Mouse (Mus musculus): ENCODE measurements around the gene Fzd4.

The Fzd4 gene

DNA sequence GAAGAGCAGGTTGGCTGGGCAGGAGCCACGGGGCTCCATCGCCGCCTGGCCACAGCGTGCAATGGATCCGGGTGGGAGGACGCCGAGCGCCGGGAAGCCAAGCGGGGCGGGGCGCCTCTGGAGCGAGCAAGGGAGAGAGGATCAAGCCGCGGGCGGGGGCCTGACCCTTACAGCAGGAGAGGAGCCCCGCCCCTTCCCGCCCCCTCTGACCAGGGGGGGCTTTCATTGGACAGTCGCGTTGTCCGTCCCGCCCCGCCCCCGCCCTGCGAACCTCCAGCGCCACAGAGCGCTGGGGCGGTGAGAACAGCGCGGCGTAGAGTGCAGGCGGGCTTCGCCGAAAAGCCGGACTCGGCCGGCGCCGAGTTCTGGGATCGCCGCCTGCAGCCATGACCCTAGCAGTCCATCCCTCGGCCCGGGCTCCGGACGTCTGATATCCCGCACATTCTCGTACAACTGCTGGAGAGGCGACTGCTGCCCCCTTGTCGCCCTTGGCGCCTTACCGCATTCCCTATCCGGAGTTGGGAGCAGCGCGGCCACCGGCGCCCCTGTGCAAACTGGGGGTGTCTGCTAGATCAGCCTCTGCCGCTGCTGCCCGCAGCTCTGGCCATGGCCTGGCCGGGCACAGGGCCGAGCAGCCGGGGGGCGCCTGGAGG is at the start of gene Fzd4, which contains the start of gene Tmem135:
TSS of gene Fzd4 (plus strand) at position 275 of the 653 bp plus-strand sequence.
TSS of gene Tmem135 (minus strand) at position 142 of the 653 bp plus-strand sequence.
- no peak for DNase-seq (ENCODE audit: extremely low read depth, low read depth, low spot score)

DNA sequence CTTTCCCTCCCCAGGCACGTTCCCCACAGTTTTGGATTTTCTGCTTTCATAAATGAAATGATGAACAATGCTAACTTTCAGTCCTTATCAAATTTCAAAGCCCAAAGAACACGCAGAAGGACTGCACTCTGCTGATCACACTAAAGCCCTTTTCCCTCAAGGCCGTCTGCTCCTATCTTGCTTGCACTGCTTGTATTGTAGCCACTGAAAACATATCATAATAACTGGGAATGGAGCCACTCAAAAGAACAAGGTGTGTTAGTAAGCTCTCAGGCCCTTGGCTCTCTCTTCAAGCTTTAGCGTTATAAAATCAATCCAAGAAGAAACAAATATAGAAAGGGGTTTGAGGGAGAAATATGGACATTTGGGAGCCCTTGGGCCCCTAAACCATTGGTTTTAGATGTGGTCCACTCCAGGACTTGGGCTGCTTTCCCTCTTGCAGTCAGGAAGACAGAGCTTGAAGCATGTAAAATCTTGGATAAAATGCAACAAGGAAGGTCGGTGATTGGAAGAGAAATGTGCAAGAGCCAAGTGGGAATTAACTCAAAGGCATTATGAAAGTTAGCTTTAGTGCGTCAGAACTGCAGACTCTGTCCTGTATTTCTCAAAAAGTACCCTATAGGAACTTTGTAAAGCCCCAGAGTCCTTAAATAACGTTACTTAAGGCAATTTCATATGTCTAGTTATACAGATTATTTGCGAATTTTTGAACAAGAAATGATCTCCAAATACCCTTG is 48.5 kb upstream of the Fzd4 start:
- peak; percentile 93 for DNase-seq (ENCODE audit: extremely low read depth, low read depth, low spot score)

DNA sequence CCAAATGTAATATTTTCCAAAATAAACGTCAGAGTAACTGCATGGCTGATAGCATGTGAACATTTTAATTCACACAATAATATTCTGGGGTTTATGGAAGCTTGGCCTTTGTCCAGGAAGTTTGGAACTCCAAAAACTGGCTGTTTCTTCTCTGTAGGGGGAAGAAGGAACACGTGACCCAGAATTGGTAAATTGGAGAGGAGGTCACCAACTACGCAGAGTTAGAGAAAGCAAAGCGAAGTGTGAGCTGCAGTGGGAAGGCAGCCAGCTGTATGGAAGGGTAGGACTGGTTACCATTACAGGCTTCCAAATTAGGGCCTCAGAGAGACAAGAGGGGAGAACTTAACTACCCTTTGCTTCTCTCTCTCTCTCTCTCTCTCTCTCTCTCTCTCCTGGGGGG is 47.8 kb upstream of the Fzd4 start:
- peak; percentile 49 for DNase-seq (ENCODE audit: extremely low read depth, low read depth, low spot score)

DNA sequence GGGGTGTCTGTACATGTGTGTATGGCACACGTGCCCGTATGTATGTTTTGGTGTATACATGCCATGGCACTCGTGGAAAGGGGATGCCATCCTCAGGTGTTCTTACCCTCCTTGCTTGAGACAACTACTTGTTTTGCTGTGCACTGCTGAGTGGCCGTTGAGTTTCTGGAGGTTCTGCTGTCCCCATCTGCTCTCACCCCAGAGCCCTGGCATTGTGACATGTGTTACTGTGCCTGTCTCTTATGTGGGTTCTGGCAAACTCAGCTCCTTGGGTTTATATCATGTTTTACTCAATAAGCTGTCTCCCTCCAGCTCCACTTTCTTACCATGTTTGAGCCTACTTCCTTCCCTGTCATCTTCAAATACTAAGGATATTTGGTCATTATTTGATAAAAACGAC is 40.2 kb upstream of the Fzd4 start:
- no peak for DNase-seq (ENCODE audit: extremely low read depth, low read depth, low spot score)

DNA sequence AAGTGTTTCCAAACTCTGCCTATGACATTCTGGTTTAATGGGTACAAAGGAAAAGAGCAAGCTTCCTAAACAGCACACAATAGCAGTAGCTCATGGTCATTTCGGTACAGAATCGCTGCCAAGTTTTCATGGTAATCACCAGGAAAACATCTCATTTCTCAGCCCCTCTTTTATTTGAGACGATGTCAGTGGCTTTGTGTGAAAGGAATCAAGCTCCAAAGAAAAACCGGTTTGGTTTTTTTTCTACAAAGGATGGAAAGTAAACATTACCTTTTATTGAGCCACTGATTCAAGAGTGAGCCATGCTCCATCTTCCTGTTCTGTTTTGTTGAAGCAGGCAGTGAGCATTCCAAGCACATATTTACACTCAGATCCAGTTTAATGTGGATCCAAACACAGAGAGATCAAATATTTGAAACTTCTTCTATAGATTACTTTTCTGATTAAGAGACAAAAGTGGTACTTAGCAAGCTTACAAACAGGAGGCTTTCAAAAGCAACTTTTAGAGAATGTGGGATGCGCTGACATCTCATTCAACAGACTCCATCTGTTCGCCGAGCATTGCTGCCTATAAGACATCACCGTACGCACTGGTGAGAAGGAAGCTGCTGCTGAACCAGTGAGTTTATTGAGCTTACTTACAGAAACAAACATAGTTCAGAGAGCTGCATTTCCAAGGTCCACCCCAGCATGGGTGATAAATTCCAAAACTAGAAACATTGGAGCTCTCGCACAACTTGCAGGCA is 38.8 kb upstream of the Fzd4 start:
- no peak for DNase-seq (ENCODE audit: extremely low read depth, low read depth, low spot score)

DNA sequence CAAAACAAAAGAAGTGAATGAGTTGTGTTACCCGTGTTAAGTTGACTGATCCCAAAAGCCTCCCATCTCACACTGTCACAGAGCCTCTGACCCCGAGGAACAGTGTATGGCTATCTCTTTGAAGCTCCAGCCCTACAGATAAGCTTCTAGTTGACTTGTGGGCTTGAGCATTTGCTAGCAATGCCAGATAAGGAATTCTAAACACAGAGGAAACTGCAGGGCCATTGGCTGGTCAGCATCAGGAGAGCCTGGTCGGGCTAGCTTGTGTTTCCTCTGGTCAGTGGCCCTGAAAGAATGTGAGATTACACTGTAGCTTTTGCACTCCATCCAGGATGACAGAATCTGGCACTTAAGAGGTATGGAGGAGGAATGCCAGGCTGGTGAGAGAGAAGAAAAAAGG is 36.5 kb upstream of the Fzd4 start:
- no peak for DNase-seq (ENCODE audit: extremely low read depth, low read depth, low spot score)

DNA sequence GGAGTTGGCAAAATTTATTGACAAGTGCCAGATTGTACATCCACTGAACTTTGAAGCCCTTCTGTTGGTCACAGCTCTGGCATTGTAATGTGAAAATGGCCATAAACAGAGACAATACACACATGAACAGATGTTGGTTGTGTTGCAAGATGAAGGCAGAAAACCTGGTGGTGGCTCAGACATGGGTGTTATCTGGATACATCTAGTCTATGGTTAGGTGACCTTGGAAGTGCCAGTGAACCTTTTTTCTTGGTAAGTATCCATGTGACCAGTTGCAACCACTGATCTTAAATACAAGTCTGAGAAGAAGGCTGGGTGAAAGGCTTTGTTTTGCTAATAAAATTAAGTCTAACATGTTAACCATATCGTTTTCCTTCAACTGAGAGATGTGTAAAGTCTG is 34.1 kb upstream of the Fzd4 start:
- DNase-seq (ENCODE audit: extremely low read depth, low read depth, low spot score) = no peak

DNA sequence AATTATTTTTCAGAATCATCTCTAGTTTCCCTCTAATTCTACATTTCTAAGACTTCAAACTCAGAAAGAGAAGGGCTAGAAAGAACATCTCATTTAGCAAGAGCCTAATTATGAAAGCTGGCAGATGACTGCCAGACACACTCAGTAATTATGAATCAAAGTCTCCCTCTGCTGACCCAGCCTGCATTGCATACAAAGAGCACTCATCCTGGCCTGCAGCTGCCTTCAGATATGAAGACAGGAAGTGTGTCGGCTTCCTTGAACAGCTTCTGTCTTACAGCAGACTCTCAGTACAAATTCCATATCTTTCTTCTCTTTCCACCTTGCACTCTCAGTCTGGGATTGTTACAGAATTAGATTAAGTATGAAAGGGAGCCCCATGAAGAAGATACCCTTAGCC is 33.2 kb upstream of the Fzd4 start:
- no peak for DNase-seq (ENCODE audit: extremely low read depth, low read depth, low spot score)

DNA sequence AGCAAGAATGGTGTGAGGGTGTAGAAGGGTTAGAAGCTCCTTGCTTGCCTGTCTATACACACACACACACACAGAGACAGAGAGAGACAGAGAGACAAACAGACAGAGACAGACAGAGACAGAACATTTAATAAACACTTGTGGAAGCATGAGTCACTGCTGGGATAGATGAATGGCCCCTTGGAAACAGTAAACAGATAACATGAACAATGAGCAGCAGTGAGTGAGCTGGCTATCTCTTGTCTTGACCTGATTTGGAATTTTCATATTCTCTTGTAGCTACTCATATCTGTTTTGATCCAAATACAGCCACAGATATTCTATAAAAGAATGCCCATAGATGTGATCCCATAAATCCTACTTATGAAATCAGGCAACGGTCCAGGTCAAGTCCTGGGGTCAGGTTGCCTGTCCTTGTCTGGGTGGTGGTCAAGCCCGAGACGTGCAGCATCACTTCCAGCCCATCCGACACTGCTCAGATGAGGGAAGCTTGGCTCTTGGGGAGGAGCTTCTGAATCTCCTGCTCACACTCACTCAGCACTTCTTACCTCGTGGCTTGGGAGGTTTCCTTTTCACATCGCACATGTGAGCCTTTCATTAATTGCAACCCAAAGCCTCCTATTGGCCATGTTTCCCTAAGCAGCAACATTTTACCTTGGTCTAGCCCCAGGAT is 32.4 kb upstream of the Fzd4 start:
- DNase-seq (ENCODE audit: extremely low read depth, low read depth, low spot score) = no peak

DNA sequence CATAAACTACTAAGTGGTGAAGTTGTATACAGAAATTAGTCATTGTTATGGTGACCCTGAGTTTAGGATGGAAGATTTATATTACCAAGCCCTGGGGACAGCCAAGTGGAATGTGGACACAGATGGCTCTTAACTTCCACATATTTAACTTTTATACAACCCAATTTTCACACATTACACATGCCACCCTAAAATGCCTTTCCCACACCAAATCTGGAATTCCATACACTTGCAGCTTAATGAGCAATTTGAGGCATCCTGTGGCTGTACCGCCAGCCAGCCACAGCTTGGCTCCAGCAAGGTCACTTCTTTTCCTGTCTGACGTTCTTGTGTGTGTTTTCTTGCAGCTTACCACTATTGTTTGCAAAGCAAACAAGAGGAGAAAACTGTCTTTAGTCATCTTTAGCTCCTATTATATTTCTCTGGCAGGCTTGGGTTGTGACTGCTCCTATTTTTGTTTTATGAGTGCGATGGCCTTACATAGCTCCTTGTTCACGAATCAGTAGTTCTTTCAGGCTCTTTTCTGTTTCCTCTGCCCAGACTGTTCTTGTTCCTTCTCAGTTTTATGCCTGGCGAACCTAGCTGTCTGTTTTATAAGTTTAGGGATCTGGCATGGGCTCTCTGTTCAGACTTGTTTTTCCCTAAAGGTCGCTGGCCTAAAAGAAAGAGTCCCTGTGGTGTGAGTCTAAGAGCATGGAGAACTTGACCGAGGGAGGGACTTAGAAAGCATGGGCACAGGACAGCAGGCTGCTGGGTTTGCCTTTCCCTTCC is 23.0 kb upstream of the Fzd4 start:
- no peak for DNase-seq (ENCODE audit: extremely low read depth, low read depth, low spot score)

DNA sequence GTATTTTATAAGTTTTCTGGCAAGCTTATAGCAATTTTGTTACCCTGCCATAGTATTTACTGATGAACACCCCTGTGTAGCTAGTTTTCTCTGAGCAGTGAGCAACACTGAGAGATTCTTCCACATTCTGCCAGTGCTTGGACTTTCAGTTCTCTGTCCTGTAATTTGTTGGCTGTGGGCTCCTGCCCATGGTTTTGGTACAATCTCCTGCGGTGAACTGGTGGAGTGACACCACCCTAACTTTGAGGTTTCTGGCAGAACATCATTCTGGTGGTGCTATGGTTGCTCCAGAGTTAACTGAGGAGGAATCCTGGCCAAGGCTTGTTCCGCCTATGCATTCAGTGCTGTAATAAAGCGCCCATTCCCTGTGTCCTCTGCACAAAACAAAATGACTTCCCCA is 21.3 kb upstream of the Fzd4 start:
- no peak for DNase-seq (ENCODE audit: extremely low read depth, low read depth, low spot score)

DNA sequence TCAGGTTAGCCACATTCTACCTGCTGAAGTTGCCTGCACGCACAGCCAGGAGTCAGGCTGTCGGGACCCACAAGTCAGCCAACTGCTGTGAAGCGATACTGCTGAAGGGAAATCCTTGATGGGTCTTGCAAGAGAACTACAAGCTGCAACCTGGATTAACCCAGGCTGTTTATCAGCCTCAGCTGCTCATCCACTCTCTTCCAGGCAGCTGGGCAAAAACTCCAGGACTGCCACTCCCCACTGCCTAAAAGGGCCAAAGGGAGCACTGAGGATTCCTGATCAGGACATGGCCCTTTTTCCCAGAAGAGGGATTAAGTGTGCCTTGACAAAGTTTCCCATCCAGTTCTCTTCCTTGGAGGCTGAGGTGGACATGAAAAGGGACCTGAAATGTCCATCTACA is 15.2 kb upstream of the Fzd4 start:
- DNase-seq (ENCODE audit: extremely low read depth, low read depth, low spot score) = no peak

DNA sequence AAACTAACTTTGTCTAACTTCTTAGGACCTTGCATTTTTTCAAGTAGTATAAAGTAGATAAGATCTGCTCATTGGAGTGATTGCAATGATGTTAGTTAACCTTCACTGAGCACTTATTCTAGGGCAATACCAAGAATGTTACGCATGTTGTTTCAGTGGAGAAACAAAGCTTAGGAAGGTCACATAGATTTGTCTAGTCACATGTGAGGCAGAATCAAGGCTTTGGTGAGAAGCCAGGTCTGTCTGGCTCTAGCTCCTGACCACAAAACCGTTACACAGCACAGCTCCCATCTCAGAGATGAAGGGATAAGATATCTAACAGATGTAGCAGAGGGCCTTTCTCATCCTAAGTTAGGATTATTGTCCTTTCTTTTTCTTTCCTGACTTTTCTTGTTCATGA is 13.5 kb upstream of the Fzd4 start:
- DNase-seq (ENCODE audit: extremely low read depth, low read depth, low spot score) = no peak

DNA sequence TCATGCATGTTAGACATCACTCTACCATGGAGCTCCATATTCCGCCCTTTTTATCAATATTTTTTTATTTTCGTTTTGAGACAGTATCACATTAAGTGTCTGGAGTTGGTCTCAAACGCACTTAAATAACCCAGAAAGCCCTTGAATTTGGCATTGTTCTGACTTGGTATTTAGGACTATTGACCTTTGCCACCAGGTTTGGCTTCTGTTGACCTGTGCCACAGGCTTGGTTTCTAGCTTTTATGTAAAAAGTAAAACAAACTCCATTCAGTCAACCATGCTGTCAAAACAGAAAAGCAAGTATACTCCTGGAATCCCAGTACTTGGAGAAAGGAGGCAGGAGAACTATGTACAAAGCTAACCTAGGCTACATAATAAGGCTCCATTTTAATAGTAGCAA is 12.9 kb upstream of the Fzd4 start:
- DNase-seq (ENCODE audit: extremely low read depth, low read depth, low spot score) = no peak

DNA sequence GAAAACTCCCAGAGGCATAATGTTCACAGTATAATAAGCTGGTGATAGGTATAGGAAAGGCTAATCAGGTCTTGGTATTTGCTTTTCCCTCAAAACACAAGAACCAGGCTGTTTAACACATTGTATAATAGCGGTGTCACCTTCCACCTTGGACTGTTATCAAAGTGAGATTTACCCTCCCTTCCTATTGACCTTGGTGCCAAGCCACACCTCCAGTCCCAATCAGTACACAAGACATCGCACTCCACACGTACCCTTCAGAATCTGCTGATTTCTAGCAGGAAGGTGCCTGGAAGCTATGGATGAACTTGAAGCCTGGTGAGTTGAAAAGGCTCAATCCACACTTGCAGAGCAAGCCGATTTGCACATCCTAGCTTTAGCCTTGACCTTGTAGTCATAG is 12.3 kb upstream of the Fzd4 start:
- no peak for DNase-seq (ENCODE audit: extremely low read depth, low read depth, low spot score)

DNA sequence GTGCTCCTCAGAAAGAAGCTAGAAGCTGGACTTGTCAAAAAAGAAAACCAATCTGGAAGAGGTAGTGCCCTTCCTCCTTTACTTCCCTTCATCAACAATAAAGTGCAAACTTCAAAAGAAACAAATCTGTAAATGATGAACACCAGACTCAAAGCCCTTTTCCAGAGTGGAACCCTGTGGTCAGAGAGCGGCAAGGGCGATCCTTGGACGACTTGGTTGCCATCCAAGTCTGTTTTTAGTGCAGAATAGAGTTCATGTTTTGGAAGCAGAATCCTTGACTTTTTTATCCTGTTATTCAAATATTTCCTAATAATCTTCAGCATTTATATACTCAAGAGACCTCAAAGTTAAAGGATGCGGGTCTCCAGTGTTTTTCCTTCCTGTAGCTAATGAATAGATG is 11.8 kb upstream of the Fzd4 start:
- DNase-seq (ENCODE audit: extremely low read depth, low read depth, low spot score) = no peak

DNA sequence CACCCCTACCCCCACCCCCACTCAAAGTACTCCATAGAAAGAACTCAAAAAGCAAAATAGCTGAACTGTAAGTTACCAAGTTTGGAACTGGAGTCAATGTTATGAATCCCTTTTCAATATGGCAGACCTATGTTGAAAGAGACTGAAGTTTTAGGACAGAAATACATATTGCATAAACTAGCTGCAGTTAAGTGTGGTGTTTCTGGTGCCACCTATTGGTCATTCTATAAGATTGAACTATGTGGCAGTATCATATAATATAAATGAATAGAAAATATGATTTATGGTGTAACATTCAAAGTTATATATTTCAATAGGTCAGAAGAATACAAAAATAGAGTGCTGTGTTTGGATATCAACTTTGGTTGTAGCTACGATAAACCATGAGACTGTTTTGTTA is 11.3 kb upstream of the Fzd4 start:
- no peak for DNase-seq (ENCODE audit: extremely low read depth, low read depth, low spot score)

DNA sequence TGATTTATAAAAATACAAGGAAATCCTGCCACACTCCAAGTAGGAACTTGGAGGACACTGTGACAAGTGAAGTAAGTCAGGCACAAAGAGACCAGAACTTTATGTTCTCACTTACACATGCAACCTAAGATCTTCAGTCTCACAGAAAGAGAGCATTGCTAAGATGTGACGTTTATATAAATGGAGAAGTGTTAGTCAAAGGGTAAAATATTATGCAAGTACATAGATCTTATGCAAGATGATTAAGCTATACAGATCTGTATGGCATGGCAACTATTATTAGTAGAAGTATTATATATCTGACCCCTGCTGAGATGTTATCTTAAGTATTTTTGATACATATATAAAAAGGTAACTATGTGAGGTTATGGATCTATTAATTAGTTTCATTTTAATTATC is 8.8 kb upstream of the Fzd4 start:
- no peak for DNase-seq (ENCODE audit: extremely low read depth, low read depth, low spot score)

DNA sequence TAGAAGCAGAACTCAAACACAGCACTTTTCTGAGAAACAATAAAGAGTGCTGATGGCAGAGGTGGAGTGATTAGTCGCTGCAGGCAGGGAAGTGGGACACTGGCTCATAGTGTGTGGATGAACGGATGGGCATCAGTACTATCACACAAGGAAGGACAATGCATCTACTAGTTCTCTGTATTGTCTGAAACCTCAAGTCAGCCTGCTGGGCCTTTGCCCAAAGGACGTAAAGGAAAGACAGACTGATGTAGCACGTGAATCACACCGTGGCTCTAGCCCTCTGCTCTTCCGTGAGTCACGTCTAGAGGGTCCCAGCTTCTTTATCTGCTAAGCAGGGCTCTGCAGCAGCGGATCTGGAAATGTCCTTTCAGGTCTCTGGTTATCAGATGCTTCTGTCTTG is 7.8 kb upstream of the Fzd4 start:
- no peak for DNase-seq (ENCODE audit: extremely low read depth, low read depth, low spot score)

DNA sequence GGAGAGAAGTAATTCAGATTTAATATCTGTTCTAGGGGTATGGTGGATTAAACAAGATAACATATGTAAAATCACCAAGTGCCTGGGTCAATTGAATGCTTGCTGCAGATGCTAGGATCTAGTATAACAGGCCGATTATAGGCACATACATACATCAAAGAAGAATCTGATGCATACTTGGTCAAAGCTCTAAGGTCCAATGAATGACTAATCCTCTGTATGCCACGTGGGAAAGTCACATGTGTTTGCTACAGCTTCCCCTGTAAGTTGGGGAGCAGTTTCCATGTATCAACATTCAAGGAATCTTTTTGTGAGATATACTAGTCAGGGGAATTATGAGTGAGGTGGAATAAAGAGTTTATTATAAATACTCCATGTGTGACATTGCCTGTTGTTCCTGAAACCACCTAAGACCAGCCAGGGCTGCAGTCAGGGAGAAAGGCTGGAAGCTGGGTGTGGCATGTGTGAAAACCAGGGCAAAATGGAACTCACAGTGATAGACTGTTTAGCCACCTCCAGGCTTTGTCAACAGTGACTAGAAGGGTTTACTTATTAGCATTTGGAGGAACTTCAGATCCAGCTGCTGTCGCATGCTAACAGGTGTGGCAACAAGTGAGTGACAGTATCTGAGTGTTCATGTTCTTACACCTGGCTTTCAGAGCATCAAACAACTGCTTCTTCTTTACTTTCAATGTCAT is 6.2 kb upstream of the Fzd4 start:
- no peak for DNase-seq (ENCODE audit: extremely low read depth, low read depth, low spot score)

Measured in fat pad, adult 2 months (tissue).